Mouse (Mus musculus): ENCODE data around the gene Cdyl2.

The Cdyl2 gene

GRCm38 (mm10) chr8:116538763-116539162 lies 194.0 kb downstream of the Cdyl2 start:
- DNase-seq (ENCODE audit: low read depth), result no peak

- no peak for DNase-seq (ENCODE audit: low read depth)
Observed at GRCm38 (mm10) chr8:116536786-116537185, 196.0 kb downstream of the Cdyl2 start.

- DNase-seq (ENCODE audit: low read depth), result no peak
Observed at GRCm38 (mm10) chr8:116533081-116533480, 199.7 kb downstream of the Cdyl2 start.

GRCm38 (mm10) chr8:116528736-116529135 lies 204.1 kb downstream of the Cdyl2 start:
- no peak for DNase-seq (ENCODE audit: low read depth)

GRCm38 (mm10) chr8:116524915-116525314 lies 207.9 kb downstream of the Cdyl2 start:
- no peak for DNase-seq (ENCODE audit: low read depth)

All from 416B (cell line).